Mouse (Mus musculus): ENCODE measurements around the gene Gm6993.

- no peak for TF ChIP-seq GATA1 (IDR thresholded peaks at IDR 0.05; ENCODE audit: borderline replicate concordance, low read length)
- no peak for TF ChIP-seq FLI1 (IDR thresholded peaks at IDR 0.05; ENCODE audit: low read length)
These were observed 38.1 kb upstream of the Gm6993 start for GRCm38 (mm10) chr12:31202509-31202908.

Data from megakaryocyte, embryonic 14.5 days (primary cell).